Mouse (Mus musculus) granulocyte monocyte progenitor cell, adult 5-6 weeks (primary cell): ENCODE data around the gene Lhx8. TPM values are rescaled to one million over a fixed set of nuclear protein-coding genes. Genes with fewer than 3 reads are reported as not detected.

Experiments used
- ATAC-seq: replicated peaks from 2 replicates; pipeline ENCODE4 v1.8.0; 2016; ENCODE audit warnings: mild to moderate bottlenecking, moderate TSS enrichment, inconsistent platforms; ENCODE audit not compliant: poor library complexity, severe bottlenecking
- total RNA-seq, 2 experiments: library from RNA; stranded (forward) in 1 of 2; stranded (reverse) in 1 of 2; fragments of 200-712, 200-1000 nt in 1 of 2; fragments of >200 nt in 1 of 2; fragmentation: Nextera tagmentation in 1 of 2; gene quantifications; 2 replicates each; pipeline ENCODE4 v1.2.3; 2014 to 2017

The Lhx8 gene
- total RNA-seq, 2 experiments from 2014 or later = not detected

DNA sequence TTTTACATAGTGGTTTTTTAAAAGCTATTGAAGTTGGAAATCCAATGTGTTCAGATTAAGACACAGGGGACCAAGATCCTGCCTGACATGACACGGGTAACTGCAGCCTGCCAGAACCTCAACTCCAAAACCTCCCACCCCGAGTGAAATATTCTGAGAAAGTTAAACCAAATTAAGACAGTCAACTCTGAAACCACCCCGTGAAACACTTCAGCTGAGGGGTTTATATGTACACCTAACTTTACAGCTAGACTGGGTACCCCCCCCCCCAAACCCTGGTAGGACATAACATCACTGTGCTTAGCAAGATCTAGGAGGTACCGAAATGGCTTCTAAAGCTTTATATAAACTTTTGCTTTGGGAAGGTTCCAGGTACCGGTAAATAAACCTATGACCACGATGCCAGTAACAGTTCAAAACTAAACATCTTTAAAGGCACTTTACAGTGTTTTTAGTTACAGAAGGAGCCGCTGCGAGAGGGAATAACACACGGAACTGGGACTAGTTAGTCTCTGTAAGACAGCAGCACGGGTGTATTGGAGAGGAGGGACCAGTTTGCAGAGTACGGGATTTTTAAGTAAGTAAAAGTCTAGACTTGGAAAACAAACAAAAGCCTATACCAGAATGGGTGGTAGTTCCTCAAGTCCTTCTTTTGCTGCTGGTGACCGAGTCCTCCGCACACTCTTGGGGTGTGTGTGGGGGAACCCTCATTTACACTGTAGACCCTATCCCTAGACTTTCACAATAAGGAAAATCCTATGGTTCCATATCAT lies 3.2 kb downstream of the Lhx8 start:
- no peak for ATAC-seq

DNA sequence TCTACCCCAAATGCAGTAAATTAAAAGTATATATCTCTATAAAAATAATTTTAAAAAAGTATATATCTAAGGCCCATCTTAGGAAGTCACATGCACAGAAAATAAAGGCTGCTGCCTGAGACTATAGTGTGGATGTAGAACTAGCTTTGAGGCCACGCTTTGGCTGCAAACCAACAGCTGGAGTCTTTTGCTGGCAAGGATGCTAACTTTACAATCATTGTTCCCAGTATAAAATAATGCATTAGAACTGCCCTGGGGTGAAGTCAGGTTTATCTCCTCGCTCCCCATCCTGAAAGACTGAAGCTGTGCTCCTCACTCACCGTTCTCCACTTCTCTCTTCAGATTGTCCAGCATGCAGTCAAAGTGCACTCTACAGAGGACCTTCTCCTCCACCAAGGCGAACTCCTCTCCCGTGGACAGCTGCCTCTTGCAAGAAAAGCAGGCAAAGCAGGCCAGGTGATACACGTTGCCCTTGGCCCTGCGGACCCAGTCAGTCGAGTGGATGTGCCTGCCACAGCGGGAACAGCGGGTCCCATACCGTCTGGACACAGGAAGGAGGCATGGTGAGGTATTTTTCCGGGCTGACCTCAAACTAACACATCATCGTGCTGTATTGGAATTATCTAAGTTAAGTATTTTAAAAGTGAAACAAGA lies 8.4 kb downstream of the Lhx8 start:
- ATAC-seq = no peak

DNA sequence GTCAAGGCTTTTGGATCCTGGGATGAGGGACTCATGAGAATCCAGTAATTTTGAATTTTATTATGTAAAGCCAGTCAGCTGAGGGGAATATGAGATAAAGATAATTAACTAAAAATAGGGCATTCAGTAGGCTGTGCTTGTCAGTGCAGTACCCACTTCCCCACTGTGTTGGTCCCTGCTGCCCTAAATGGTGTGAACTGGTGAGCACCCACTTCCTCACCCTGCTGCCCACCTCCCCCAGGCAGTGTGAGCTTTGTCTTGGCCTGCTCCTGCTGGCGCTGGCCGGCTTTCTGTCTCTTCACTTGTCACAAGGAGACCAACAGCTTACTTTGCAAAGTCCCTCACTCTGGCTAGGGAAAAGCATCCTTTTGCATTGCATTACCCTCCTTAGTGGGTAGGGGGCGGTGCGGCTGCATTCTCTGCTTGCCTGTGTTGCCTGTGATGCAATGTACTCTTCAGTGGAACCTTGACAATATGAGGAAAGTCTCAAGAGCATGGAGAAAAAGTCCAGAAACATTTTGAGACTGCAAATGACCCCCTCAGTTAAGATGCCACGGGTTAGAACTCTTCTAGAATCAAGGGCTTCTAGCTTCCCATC lies 12.7 kb downstream of the Lhx8 start:
- ATAC-seq = peak; percentile 92

DNA sequence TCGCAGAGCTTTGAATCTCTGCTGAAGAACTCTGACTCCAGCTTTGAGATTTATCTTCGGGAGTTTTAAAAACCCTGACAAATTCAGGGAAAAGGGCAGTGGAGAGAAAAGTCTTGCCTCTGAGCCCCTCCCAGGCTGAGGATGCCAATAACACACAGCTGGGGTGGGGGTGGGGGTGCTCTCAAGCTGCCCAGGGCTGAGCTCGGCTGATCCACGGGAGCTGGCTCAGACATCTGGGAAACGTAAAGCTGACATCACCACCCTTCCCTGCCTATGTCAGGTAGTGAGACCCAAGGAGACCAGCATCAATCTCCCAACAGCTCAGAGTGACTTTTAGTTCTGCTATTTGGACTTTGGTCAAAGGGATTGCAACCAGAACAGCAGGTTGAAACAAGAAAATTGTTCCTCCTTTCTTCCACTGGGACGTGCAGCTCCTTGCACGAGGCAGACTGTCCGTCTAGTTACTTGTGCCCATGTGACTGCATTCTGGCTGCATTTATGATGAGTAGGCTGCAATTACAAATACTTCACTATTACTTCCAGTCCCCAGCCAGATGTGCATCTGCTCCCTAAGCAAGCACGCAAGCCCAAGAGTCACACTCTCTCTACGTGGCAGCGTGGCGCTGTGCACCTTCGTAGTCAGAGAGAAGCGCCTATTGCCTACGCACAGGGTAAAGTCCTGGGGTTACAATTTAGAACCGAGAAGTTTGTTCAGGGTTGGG lies 25.1 kb downstream of the Lhx8 start:
- ATAC-seq = no peak

DNA sequence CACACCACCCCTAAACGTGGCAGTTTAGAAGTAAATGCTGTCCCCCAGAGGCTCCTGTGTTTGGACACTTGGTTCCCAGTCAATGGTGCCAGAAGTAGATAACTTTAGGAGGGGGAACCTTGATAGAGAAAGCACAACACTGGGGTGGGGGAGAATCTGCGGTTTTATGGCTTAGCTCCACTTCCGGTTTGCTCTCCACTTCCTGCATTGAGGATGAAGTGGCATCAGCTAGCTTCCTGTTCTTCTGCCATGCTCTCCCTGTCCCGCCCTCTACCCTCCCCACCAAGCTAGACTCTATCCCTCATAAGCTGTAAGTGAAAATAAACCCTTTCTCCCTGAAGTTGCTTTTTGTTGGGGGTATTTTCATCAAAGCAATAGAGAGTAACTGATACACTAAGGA lies 29.4 kb downstream of the Lhx8 start:
- ATAC-seq = peak; percentile 56

DNA sequence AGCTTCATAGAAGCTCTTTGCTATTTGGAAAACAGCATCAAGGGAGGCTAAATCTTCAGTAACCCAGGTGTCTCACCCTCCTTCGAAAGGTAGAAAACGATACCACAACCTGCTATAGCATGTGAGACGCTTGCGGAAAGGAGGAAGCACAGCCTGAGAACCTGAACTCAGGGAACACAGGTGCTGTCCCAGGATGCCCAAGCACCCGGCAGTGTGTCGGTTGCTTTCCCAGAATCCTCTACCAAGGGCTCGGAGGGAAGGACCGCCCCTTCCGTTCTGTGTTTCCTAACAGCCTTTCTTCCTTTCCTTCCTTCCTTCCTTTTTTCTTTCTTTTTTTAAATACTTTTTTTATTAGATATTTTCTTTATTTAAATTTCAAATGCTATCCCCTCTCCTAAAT lies 30.5 kb downstream of the Lhx8 start:
- no peak for ATAC-seq

DNA sequence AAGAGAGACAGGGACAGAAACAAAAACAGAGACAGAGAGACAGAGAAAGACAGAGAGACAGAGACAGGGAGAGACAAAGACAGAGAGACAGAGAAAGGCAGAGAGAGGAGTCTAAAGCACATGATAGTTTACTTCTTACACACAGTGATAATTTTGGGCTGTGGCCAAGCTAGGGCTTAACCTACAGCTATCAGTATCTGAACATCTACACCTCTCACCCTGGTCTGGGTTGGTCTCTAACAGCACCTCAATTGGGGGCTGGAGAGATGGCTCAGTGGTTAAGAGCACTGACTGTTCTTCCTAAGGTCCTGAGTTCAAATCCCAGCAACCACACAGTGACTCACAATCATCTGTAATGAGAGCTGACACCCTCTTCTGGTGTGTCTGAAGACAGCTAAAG lies 32.0 kb downstream of the Lhx8 start:
- no peak for ATAC-seq

DNA sequence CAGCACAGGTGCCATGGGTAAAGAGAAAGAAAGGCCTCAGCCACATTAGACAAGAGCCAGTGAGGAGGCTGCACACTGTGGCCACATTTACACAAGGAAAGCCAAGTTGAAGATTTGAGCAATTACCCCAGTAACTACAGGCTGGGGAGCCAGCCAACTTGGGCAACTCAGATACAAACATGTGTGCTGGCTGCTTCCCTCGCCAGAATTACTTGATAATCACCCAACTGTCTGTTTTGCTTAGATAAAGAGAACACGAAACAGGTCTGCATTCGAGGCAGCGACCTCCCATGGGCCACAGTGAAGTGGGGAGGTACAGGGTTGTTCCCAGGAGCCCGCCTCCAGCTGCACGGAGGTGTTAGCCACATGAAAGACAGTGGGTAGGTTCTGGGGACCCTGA lies 33.0 kb downstream of the Lhx8 start:
- ATAC-seq = no peak

DNA sequence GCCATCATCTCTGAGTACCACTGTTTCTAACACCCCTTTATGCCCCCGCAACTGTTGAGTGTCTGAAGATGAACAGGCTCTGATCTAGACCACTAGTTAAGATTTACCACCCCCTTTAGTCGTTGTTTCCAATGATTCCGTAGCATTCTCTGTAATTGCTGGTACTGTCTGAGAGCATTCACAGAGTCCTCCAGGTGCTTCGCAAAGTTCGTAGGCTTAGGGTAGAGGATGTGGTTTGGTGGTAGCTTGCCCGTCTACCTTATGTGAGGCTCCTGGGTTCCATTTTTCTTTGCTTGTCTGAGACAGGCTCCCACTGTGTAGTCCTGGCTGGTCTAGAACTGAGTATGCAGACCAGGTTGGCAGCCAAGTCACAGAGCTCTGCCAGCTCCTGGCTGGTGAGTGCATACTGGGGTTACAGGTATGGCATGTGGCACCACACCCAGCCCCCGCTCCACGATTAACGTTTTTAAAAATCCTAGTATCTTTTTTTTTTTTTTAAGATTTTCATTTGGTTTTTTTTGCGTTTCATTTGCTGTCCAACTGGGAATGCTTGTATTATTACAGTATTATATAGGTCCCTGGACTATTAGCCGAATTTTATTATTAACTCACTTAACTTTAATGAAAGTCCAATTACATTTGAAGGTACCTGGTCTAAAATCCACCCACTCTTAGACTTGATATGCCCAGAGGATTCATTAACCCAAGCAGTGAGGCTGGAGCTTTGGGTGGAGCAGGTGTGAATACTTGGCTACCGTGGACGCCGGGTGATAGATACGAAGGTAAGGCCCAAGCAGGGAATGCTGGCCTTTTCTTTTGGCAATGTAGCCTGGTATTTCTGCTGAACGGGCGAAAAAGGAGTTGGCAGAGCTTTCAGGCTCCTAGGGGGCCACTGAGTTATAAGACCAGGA lies 35.3 kb downstream of the Lhx8 start:
- no peak for ATAC-seq

DNA sequence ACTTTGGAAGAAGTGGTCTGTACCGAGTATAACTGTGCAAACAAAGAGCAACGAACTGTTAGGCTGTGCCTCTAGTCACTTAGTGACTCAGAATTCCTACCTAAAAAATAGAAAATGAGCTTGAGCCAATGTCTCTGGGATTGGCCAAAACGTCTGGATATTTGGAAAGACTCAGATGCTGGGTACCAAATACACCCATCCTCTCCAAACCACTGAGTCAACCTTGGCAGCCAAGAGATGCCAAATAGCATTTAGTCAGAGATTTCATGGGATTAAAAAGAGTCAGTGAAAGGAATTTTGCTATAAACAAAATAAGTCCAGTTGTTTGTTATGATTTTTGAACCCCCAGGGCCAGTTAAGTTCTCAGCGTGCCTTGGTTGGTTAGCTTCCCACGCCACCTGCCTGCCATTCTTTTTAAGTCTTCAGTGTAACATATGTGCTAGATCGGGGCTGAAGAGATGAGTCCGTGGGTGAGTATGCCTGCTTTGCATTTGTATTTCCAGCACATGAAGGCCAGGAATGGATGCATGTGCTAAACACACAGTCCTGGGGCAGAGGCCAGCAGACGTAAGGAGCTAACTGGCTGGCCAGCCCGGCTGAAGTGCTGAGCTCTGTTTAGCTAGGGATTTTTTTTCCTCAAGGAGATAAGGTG lies 36.5 kb downstream of the Lhx8 start:
- no peak for ATAC-seq

DNA sequence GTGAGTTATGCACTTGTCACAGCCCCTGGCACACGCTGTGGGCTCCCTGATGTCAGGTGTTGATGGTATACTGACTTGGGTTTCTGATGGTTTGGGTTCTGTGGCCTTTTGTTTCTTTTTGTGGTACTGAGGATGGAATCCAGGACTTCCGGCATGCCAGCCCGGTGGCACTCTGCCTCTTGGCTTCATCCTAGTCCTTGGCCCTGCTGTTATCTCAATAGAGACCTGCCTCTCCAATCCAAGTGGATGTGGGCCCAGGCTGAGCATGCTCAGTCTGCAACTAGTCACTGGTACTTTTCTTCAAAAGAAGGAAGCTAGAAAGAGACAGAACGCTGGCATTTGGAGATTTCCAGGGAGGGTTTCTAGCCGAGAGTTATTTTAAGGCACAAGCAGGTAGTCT lies 38.3 kb downstream of the Lhx8 start:
- no peak for ATAC-seq

DNA sequence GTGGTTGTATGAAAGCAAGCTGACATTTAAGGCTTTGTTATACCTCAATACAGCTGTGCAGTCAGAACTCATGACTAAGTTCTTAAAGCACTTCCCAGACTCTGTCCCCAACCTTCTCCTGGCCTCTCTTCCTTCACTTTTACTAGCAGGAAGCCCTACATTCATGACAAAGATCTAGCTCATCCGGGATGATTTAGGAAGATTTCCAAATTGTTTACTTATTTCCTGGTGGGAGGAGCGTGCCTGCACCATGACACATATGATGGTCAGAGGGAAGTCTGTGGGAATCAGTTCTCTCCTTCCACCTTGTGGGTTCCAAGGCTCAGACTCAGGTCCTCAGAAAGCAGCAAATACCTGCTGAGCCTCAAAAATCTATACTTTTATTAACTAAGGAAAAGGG lies 40.1 kb downstream of the Lhx8 start:
- ATAC-seq = no peak

DNA sequence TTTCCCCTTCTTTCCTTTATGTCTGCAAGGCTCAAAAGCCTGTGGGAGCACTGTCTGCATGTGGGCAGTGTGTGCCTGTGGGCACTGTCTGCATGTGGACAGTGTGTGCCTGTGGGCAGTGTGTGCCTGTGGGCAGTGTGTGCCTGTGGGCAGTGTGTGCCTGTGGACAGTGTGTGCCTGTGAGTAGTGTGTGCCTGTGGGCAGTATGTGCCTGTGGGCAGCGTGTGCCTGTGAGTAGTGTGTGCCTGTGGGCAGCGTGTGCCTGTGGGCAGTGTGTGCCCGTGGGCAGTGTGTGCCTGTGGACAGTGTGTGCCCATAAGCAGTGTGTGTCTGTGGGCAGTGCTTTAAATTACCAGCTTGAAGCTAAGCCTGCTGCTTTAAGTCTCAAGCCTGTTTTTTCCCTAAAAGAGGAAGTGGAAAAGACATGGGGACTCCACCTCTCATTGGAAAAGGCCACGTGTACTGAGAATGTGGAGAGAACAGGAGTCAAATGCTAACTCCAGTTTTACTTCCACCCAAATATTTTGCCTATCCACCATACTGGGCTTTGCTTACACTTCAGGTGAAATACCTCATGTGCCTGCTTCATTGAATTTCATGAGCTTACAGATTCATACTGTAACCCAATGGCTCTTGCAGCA lies 41.9 kb downstream of the Lhx8 start:
- ATAC-seq = peak; percentile 61

DNA sequence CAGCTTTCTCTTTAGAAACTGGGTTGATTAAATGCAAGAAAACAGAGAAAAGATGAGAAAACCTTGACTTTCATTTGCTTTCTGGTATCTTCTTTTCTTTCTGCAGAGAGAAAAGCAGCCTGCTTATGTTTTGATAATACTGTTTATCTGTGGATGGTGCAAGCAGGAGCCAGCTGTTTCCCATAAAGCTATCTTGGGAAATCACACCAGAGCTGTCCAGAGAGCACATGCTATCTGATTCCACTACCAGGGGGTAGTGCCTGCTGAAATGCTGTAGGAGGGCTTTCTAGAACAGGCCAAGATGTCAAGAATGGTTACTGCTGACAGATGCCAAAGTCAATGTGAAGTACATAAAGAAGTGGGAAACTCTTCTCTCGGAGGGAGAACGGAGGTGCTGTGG lies 43.2 kb downstream of the Lhx8 start:
- ATAC-seq = no peak

DNA sequence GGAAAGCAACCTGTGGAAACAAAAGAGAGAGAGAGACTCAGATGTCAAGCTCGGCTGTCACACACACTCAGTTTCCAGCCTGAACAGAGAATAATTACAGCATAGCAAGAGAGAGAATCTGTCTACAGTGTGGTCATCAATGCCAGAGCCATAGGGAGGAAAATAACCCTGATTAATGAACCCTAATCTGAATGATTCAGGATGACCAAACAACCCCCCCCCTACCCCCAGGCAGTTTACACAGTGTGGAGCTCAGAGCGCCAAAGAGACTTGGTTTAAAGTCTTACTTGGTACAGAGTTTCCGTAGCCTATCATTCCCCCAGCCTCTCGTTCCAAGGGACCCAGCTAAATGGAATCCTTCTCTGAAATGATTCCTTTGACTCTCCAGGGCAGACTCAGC lies 45.1 kb downstream of the Lhx8 start:
- ATAC-seq = no peak

DNA sequence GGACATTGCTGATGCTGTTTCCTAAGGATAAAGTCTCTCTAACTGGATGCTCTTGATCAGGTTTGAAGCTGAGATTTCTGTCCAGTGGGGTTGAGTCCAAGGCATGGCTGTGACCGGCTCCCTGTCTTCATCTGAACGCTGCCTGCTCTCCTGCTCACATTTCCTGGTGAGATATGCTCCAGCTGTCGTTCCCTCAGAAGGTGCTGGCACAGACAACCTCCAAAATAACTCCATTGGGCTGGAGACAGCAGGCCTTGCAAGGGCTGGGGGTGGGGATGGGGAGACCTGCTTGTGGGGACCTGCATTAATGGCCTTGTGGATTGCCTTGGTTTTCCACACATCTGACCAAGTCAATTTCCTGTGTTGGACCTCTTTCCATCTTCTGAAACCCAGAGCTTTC lies 46.2 kb downstream of the Lhx8 start:
- ATAC-seq = no peak

DNA sequence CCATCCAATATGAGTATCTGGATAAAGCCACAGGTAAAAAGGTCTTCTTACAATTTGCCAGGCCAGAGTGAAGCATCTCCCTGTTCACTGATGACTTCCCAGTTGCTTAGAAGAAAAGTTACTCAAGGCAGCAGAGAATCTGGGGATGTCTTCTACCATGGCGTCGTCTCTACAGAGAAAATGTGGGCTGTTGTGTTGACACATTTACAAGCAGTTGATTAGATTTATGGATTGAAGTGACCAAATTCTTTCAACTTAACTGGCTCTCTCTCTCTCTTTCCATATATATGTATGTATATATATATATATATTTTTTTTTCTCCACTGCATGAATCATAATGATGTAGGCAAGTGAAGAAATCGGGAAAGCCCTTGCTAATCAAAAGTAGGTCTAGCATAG lies 55.8 kb downstream of the Lhx8 start:
- no peak for ATAC-seq

DNA sequence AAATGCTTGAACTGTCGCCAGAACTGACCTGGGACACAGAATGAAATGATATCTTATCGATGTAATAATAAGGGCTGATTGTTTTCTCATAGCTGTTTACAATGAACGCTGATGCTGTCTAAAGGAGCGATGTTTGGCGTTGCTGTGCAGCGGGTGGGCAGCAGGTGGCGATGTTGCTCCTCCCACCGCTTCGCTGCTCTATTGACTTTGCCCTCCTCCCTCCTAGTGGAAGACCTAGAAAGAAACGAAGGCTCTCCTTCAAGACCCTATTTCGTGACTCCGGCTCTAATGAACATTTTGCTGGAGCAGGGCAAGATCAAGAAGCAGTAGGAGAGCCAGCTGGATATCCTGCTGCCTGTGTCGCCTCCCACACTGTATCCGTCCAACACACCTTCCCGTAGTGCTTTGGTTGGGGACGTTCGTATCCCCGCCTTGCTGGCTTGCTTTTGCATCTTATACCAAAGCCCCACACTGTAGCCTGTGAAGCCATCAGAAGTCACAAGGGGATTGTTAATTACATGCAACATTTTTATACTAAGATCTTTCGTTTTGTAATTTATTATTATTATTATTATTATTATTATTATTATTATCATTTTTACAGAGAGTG lies 60.6 kb downstream of the Lhx8 start:
- ATAC-seq = peak; percentile 99

DNA sequence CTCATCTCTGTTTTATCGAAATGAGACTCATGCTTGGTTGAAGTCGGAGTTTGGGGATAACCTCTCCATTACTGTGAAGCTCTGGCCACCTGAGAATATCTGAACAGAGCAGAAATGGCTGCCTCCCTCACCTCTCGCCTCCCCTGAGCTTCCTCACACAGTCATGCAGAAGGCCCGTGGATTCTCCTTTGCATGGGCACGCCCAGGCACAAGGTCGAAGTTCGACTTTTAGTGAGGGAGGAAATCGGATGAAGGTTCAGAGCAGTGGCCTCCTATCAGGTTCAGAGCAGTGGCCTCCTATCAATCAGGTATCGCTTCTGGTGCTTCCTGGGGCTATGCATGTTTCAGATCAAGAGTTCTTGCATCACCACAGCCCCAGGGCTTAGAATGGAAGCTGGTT lies 62.1 kb downstream of the Lhx8 start:
- ATAC-seq = no peak
